Mouse (Mus musculus): Measurements from ENCODE around the gene Srarp. TPM values are rescaled to one million over a fixed set of nuclear protein-coding genes. Genes with fewer than 3 reads are reported as not detected.

The Srarp gene
- polyA plus RNA-seq, 1 experiment from 2014 or later, result not detected

GRCm38 (mm10) chr4:141469343-141469742 is 33.4 kb upstream of the Srarp start:
- H3K4me3 ChIP-seq (ENCODE audit: low read length), result no peak overlapping the region
- no peaks in the 10 kb centered on the region for H3K27me3 ChIP-seq (replicated peaks; ENCODE audit: control insufficient read depth, insufficient read depth, low read length)
- no peak overlapping the region for H3K27ac ChIP-seq (ENCODE audit: low read length)
- no peak overlapping the region for H3K4me2 ChIP-seq (ENCODE audit: low read depth, low read length)
- 88% methylated on average over 9 of the region's 9 CpGs for WGBS
- H3K9ac ChIP-seq (ENCODE audit: low read depth, low read length), result no peak overlapping the region
- H3K36me3 ChIP-seq (ENCODE audit: control insufficient read depth, insufficient read depth, low read length), result peaks cover 65% of the 10 kb centered on the region
- H3K9me3 ChIP-seq (ENCODE audit: control insufficient read depth, low read length), result no peaks in the 10 kb centered on the region
- peaks cover 12% of the 10 kb centered on the region for H3K4me1 ChIP-seq (ENCODE audit: control insufficient read depth, insufficient read depth, low read length)
- ATAC-seq, result no peak

DNA sequence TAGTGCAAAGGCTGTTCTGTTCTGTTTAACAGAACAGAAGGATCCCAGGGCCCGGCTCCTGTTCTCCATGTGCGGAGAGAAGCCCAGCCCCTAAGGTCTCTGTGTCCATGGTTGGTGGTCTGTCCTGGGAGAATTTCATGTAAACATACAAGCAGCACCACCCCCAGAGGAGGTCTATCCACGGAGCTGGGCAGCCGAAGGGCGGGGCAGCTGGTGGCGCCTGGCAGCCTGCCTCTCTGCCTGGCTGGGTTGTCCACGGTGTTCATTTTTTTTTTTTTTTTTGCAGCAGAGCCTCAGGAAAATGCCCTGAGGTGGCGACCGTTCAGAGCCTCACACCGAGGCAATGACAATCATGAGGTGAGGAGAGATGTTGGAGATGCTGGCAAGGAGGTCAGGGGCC is 32.7 kb upstream of the Srarp start:
- Histone ChIP-seq H3K4me3 (ENCODE audit: low read length) (no peak overlapping the region), H3K9ac (ENCODE audit: low read depth, low read length) (no peak overlapping the region; the same call in 1 of the 2 replicates), H3K27ac (ENCODE audit: low read length) (no peak overlapping the region), H3K36me3 (ENCODE audit: control insufficient read depth, insufficient read depth, low read length) (peaks cover 59% of the 10 kb centered on the region), H3K4me1 (ENCODE audit: control insufficient read depth, insufficient read depth, low read length) (peaks cover 5% of the 10 kb centered on the region; the same call in 1 of the 2 replicates), H3K9me3 (ENCODE audit: control insufficient read depth, low read length) (no peaks in the 10 kb centered on the region), H3K27me3 (replicated peaks; ENCODE audit: control insufficient read depth, insufficient read depth, low read length) (no peaks in the 10 kb centered on the region), H3K4me2 (ENCODE audit: low read depth, low read length) (no peak overlapping the region)
- 36% methylated on average over 10 of the region's 10 CpGs for WGBS
- ATAC-seq, result 0 out of 2 replicates have a peak, but pooled peaks have one; percentile 36

GRCm38 (mm10) chr4:141467581-141467927 is 31.6 kb upstream of the Srarp start:
- peaks cover 51% of the 10 kb centered on the region for H3K36me3 ChIP-seq (ENCODE audit: control insufficient read depth, insufficient read depth, low read length)
- peaks cover 5% of the 10 kb centered on the region; the same call in 1 of the 2 replicates for H3K4me1 ChIP-seq (ENCODE audit: control insufficient read depth, insufficient read depth, low read length)
- ATAC-seq, result no peak
- whole genome bisulfite sequencing, result 84% methylated on average over 6 of the region's 6 CpGs
- no peak overlapping the region for H3K4me3 ChIP-seq (ENCODE audit: low read length)
- no peak overlapping the region for H3K4me2 ChIP-seq (ENCODE audit: low read depth, low read length)
- no peak overlapping the region for H3K9ac ChIP-seq (ENCODE audit: low read depth, low read length)
- H3K9me3 ChIP-seq (ENCODE audit: control insufficient read depth, low read length), result no peaks in the 10 kb centered on the region
- H3K27me3 ChIP-seq (replicated peaks; ENCODE audit: control insufficient read depth, insufficient read depth, low read length), result no peaks in the 10 kb centered on the region
- no peak overlapping the region for H3K27ac ChIP-seq (ENCODE audit: low read length)

DNA sequence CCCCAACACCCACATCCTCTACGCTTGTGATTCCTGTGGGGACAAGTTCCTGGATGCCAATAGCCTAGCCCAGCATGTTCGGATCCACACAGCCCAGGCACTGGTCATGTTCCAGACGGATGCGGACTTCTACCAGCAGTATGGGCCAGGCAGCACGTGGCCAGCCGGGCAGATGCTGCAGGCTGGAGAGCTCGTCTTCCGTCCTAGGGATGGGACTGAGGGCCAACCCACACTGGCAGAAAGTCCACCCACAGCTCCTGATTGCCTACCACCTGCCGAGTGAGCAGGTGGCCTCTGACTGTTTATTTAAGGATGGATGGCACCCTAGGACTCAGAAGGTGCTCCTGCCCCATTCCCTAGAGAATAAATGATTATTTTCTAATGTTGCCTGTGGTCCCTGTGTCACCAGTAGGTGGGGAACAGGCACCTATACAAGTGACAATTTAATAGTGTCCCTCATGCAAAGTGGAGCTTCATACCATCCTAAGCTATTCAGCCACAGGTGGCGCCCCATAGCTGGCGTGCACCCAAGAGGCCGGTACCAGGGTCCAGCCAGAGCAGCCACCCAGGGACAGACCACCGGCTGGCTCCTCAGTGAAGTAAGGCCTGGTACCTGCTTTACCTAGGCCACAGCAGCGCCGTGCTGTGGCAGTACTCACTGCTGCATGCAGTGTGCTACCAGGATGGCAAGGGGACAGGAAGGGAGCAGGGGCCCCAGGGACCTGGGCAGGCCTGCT is 31.1 kb upstream of the Srarp start:
- no peaks in the 10 kb centered on the region for H3K9me3 ChIP-seq (ENCODE audit: control insufficient read depth, low read length)
- ATAC-seq, result no peak
- H3K27me3 ChIP-seq (replicated peaks; ENCODE audit: control insufficient read depth, insufficient read depth, low read length), result no peaks in the 10 kb centered on the region
- H3K36me3 ChIP-seq (ENCODE audit: control insufficient read depth, insufficient read depth, low read length), result peaks cover 45% of the 10 kb centered on the region
- H3K4me2 ChIP-seq (ENCODE audit: low read depth, low read length), result no peak overlapping the region
- H3K4me3 ChIP-seq (ENCODE audit: low read length), result no peak overlapping the region
- H3K4me1 ChIP-seq (ENCODE audit: control insufficient read depth, insufficient read depth, low read length), result peaks cover 5% of the 10 kb centered on the region; the same call in 1 of the 2 replicates
- 81% methylated on average over 15 of the region's 15 CpGs for WGBS
- H3K9ac ChIP-seq (ENCODE audit: low read depth, low read length), result no peak overlapping the region
- H3K27ac ChIP-seq (ENCODE audit: low read length), result no peak overlapping the region

- H3K27me3 ChIP-seq (replicated peaks; ENCODE audit: control insufficient read depth, insufficient read depth, low read length), result no peaks in the 10 kb centered on the region
- no peak overlapping the region for H3K4me2 ChIP-seq (ENCODE audit: low read depth, low read length)
- no peak overlapping the region for H3K4me3 ChIP-seq (ENCODE audit: low read length)
- no peak overlapping the region for H3K9ac ChIP-seq (ENCODE audit: low read depth, low read length)
- peaks cover 5% of the 10 kb centered on the region; the same call in 1 of the 2 replicates for H3K4me1 ChIP-seq (ENCODE audit: control insufficient read depth, insufficient read depth, low read length)
- H3K27ac ChIP-seq (ENCODE audit: low read length), result no peak overlapping the region
- WGBS, result 90% methylated on average over 16 of the region's 16 CpGs
- H3K36me3 ChIP-seq (ENCODE audit: control insufficient read depth, insufficient read depth, low read length), result peaks cover 39% of the 10 kb centered on the region
- H3K9me3 ChIP-seq (ENCODE audit: control insufficient read depth, low read length), result no peaks in the 10 kb centered on the region
- no peak for ATAC-seq
Observed at GRCm38 (mm10) chr4:141466289-141466795, 30.4 kb upstream of the Srarp start.

DNA sequence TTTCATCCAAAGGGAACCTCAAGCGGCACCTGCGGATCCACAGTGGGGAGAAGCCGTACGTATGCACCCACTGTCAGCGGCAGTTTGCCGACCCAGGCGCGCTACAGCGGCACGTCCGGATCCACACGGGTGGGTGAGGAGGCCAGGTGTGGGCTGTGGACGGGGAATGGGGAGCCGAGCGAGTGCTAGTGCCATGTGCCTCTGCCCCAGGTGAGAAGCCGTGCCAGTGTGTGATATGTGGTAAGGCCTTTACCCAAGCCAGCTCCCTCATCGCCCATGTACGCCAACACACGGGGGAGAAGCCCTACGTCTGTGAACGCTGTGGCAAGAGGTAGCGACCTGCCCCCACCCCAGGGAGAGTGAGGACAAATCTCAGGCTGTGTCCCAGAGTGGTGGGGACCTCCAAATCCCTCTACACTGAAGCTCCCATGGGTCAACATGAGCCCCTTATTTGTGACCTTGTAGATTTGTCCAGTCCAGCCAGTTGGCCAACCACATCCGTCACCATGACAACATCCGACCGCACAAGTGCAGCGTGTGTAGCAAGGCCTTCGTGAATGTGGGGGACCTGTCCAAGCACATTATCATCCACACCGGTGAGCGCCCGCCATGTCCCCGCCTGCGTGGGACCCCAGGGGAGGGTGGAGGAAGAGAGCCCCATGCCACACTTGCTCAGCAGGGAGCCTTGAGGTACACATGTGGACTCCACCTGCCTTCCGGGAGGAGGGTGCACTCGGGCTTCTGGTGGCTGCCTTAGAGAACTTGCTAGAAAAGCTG is 29.8 kb upstream of the Srarp start:
- 90% methylated on average over 34 of the region's 34 CpGs for WGBS
- Histone ChIP-seq H3K27me3 (replicated peaks; ENCODE audit: control insufficient read depth, insufficient read depth, low read length) (no peaks in the 10 kb centered on the region), H3K4me1 (ENCODE audit: control insufficient read depth, insufficient read depth, low read length) (peaks cover 5% of the 10 kb centered on the region; the same call in 1 of the 2 replicates), H3K9me3 (ENCODE audit: control insufficient read depth, low read length) (no peaks in the 10 kb centered on the region), H3K4me2 (ENCODE audit: low read depth, low read length) (no peak overlapping the region), H3K27ac (ENCODE audit: low read length) (no peak overlapping the region), H3K36me3 (ENCODE audit: control insufficient read depth, insufficient read depth, low read length) (peaks cover 36% of the 10 kb centered on the region), H3K4me3 (ENCODE audit: low read length) (no peak overlapping the region), H3K9ac (ENCODE audit: low read depth, low read length) (no peak overlapping the region)
- ATAC-seq, result no peak

DNA sequence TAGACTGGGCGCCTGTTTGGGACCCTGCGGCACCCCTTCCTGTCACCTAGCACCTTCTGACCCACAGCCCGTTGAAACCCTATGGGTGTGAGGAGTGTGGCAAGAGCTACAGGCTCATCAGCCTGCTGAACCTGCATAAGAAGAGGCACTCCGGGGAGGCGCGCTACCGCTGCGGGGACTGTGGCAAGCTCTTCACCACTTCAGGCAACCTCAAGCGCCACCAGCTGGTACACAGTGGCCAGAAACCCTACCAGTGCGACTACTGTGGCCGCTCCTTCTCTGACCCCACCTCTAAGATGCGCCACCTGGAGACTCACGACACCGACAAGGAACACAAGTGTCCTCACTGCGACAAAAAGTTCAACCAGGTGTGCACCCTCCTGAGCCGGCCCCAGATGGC is 28.8 kb upstream of the Srarp start:
- WGBS, result 74% methylated on average over 16 of the region's 16 CpGs
- Histone ChIP-seq H3K9me3 (ENCODE audit: control insufficient read depth, low read length) (no peaks in the 10 kb centered on the region), H3K36me3 (ENCODE audit: control insufficient read depth, insufficient read depth, low read length) (peaks cover 33% of the 10 kb centered on the region), H3K27me3 (replicated peaks; ENCODE audit: control insufficient read depth, insufficient read depth, low read length) (no peaks in the 10 kb centered on the region), H3K4me3 (ENCODE audit: low read length) (no peak overlapping the region), H3K9ac (ENCODE audit: low read depth, low read length) (no peak overlapping the region), H3K4me2 (ENCODE audit: low read depth, low read length) (no peak overlapping the region), H3K4me1 (ENCODE audit: control insufficient read depth, insufficient read depth, low read length) (peaks cover 5% of the 10 kb centered on the region; the same call in 1 of the 2 replicates), H3K27ac (ENCODE audit: low read length) (no peak overlapping the region)
- ATAC-seq, result no peak

- Histone ChIP-seq H3K36me3 (ENCODE audit: control insufficient read depth, insufficient read depth, low read length) (peaks cover 30% of the 10 kb centered on the region), H3K4me1 (ENCODE audit: control insufficient read depth, insufficient read depth, low read length) (peaks cover under 1% of the 10 kb centered on the region), H3K4me3 (ENCODE audit: low read length) (no peak overlapping the region), H3K4me2 (ENCODE audit: low read depth, low read length) (no peak overlapping the region), H3K9ac (ENCODE audit: low read depth, low read length) (no peak overlapping the region), H3K27me3 (replicated peaks; ENCODE audit: control insufficient read depth, insufficient read depth, low read length) (no peaks in the 10 kb centered on the region), H3K27ac (ENCODE audit: low read length) (no peak overlapping the region), H3K9me3 (ENCODE audit: control insufficient read depth, low read length) (no peaks in the 10 kb centered on the region)
- ATAC-seq, result no peak
- WGBS, result 76% methylated on average over 14 of the region's 14 CpGs
Observed at GRCm38 (mm10) chr4:141463472-141463871, 27.6 kb upstream of the Srarp start.

DNA sequence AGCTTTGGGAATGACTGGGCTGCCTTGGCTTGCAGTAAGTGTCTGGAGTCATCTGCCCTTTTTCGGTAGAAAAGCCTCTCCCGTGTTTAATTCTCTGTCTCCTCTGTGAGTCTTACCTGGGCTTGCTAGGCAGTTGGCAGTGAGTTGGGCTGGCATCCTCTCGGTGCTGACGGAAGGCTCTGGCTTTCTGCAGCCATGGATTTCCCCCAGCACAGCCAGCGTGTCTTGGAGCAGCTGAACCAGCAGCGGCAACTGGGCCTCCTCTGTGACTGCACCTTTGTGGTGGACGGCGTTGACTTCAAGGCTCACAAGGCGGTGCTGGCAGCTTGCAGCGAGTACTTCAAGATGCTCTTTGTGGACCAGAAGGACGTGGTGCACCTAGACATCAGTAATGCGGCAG is 25.7 kb upstream of the Srarp start:
- Histone ChIP-seq H3K9me3 (ENCODE audit: control insufficient read depth, low read length) (no peaks in the 10 kb centered on the region), H3K27me3 (replicated peaks; ENCODE audit: control insufficient read depth, insufficient read depth, low read length) (no peaks in the 10 kb centered on the region), H3K36me3 (ENCODE audit: control insufficient read depth, insufficient read depth, low read length) (peaks cover 23% of the 10 kb centered on the region), H3K9ac (ENCODE audit: low read depth, low read length) (no peak overlapping the region), H3K4me2 (ENCODE audit: low read depth, low read length) (no peak overlapping the region), H3K4me1 (ENCODE audit: control insufficient read depth, insufficient read depth, low read length) (peaks cover 5% of the 10 kb centered on the region; the same call in 1 of the 2 replicates), H3K4me3 (ENCODE audit: low read length) (no peak overlapping the region), H3K27ac (ENCODE audit: low read length) (no peak overlapping the region)
- ATAC-seq, result no peak
- 89% methylated on average over 12 of the region's 12 CpGs for WGBS
